Mouse (Mus musculus): Measurements from ENCODE around the gene Brsk2. TPM values are rescaled to one million over a fixed set of nuclear protein-coding genes. Genes with fewer than 3 reads are reported as not detected.

The Brsk2 gene
- polyA plus RNA-seq, 1 experiment from 2014 or later, result 13.8 TPM

GRCm38 (mm10) chr7:141950104-141951013 is 808 bp downstream of the Brsk2 start:
- peak; percentile 85 for DNase-seq (ENCODE audit: low spot score)
- Histone ChIP-seq H3K36me3 (ENCODE audit: control insufficient read depth, insufficient read depth, low read length) (peaks cover 4% of the 10 kb centered on the region; the same call in 1 of the 2 replicates), H3K4me3 (ENCODE audit: low read depth, low read length) (peak overlapping the region; percentile 93), H3K9me3 (ENCODE audit: control insufficient read depth, low read length) (no peaks in the 10 kb centered on the region), H3K9ac (ENCODE audit: low read length) (peak overlapping the region; percentile 98), H3K27me3 (ENCODE audit: control insufficient read depth, insufficient read depth, low read length) (peaks cover 4% of the 10 kb centered on the region; the same call in 1 of the 2 replicates), H3K27ac (ENCODE audit: low read depth, low read length) (peak overlapping the region; percentile 90), H3K4me2 (ENCODE audit: low read depth, low read length, severe bottlenecking) (peak overlapping the region; percentile 57), H3K4me1 (replicated peaks; ENCODE audit: control insufficient read depth, insufficient read depth, low read length) (peaks cover 10% of the 10 kb centered on the region)
- under 1% methylated on average over 74 of the region's 84 CpGs for whole genome bisulfite sequencing
- ATAC-seq (replicated peaks; ENCODE audit: low FRiP score), result peak; percentile 57

GRCm38 (mm10) chr7:141951821-141952220 is 2.3 kb downstream of the Brsk2 start:
- 94% methylated on average over 4 of the region's 4 CpGs for WGBS

GRCm38 (mm10) chr7:141952920-141953319 is 3.4 kb downstream of the Brsk2 start:
- Histone ChIP-seq H3K36me3 (ENCODE audit: control insufficient read depth, insufficient read depth, low read length) (peaks cover 4% of the 10 kb centered on the region; the same call in 1 of the 2 replicates), H3K9me3 (ENCODE audit: control insufficient read depth, low read length) (no peaks in the 10 kb centered on the region), H3K27me3 (ENCODE audit: control insufficient read depth, insufficient read depth, low read length) (peaks cover 4% of the 10 kb centered on the region; the same call in 1 of the 2 replicates), H3K4me3 (ENCODE audit: low read depth, low read length) (no peak overlapping the region), H3K9ac (ENCODE audit: low read length) (no peak overlapping the region), H3K4me1 (replicated peaks; ENCODE audit: control insufficient read depth, insufficient read depth, low read length) (peaks cover 7% of the 10 kb centered on the region), H3K27ac (ENCODE audit: low read depth, low read length) (no peak overlapping the region), H3K4me2 (ENCODE audit: low read depth, low read length, severe bottlenecking) (no peak overlapping the region)
- no peak for ATAC-seq (replicated peaks; ENCODE audit: low FRiP score)
- 91% methylated on average over 4 of the region's 4 CpGs for WGBS
- no peak for DNase-seq (ENCODE audit: low spot score)

More at GRCm38 (mm10) chr7:141951821-141952220, 2.3 kb downstream of the Brsk2 start:
- H3K4me1 ChIP-seq (replicated peaks; ENCODE audit: control insufficient read depth, insufficient read depth, low read length), result peaks cover 7% of the 10 kb centered on the region
- peak overlapping the region; percentile 12; the same call in 1 of the 2 replicates for H3K9ac ChIP-seq (ENCODE audit: low read length)
- 0 out of 2 replicates have a peak overlapping the region, but pooled peaks have one; percentile 93 for H3K4me3 ChIP-seq (ENCODE audit: low read depth, low read length)
- H3K4me2 ChIP-seq (ENCODE audit: low read depth, low read length, severe bottlenecking), result peak overlapping the region; percentile 57
- H3K27me3 ChIP-seq (ENCODE audit: control insufficient read depth, insufficient read depth, low read length), result peaks cover 4% of the 10 kb centered on the region; the same call in 1 of the 2 replicates
- no peaks in the 10 kb centered on the region for H3K9me3 ChIP-seq (ENCODE audit: control insufficient read depth, low read length)
- peaks cover 4% of the 10 kb centered on the region; the same call in 1 of the 2 replicates for H3K36me3 ChIP-seq (ENCODE audit: control insufficient read depth, insufficient read depth, low read length)
- no peak overlapping the region for H3K27ac ChIP-seq (ENCODE audit: low read depth, low read length)
- no peak for ATAC-seq (replicated peaks; ENCODE audit: low FRiP score)
- DNase-seq (ENCODE audit: low spot score), result no peak

- DNase-seq (ENCODE audit: low spot score) (no peak), ATAC-seq (replicated peaks; ENCODE audit: low FRiP score) (no peak)
- Histone ChIP-seq H3K36me3 (ENCODE audit: control insufficient read depth, insufficient read depth, low read length) (peaks cover 4% of the 10 kb centered on the region; the same call in 1 of the 2 replicates), H3K27me3 (ENCODE audit: control insufficient read depth, insufficient read depth, low read length) (peaks cover 3% of the 10 kb centered on the region; the same call in 1 of the 2 replicates), H3K27ac (ENCODE audit: low read depth, low read length) (no peak overlapping the region), H3K9ac (ENCODE audit: low read length) (no peak overlapping the region), H3K9me3 (ENCODE audit: control insufficient read depth, low read length) (no peaks in the 10 kb centered on the region), H3K4me2 (ENCODE audit: low read depth, low read length, severe bottlenecking) (no peak overlapping the region), H3K4me3 (ENCODE audit: low read depth, low read length) (no peak overlapping the region), H3K4me1 (replicated peaks; ENCODE audit: control insufficient read depth, insufficient read depth, low read length) (peaks cover 7% of the 10 kb centered on the region)
- WGBS, result 84% methylated on average over 6 of the region's 6 CpGs
These were observed 4.1 kb downstream of the Brsk2 start for GRCm38 (mm10) chr7:141953616-141954015.

GRCm38 (mm10) chr7:141955565-141956173 is 6.1 kb downstream of the Brsk2 start:
- H3K9ac ChIP-seq (ENCODE audit: low read length), result no peak overlapping the region
- H3K27me3 ChIP-seq (ENCODE audit: control insufficient read depth, insufficient read depth, low read length), result no peaks in the 10 kb centered on the region
- WGBS, result 73% methylated on average over 5 of the region's 5 CpGs
- peaks cover 4% of the 10 kb centered on the region; the same call in 1 of the 2 replicates for H3K36me3 ChIP-seq (ENCODE audit: control insufficient read depth, insufficient read depth, low read length)
- H3K4me3 ChIP-seq (ENCODE audit: low read depth, low read length), result no peak overlapping the region
- H3K27ac ChIP-seq (ENCODE audit: low read depth, low read length), result no peak overlapping the region
- no peaks in the 10 kb centered on the region for H3K9me3 ChIP-seq (ENCODE audit: control insufficient read depth, low read length)
- peaks cover 4% of the 10 kb centered on the region; the same call in 1 of the 2 replicates for H3K4me1 ChIP-seq (replicated peaks; ENCODE audit: control insufficient read depth, insufficient read depth, low read length)
- H3K4me2 ChIP-seq (ENCODE audit: low read depth, low read length, severe bottlenecking), result no peak overlapping the region
- ATAC-seq (replicated peaks; ENCODE audit: low FRiP score) (no peak), DNase-seq (ENCODE audit: low spot score) (no peak)

GRCm38 (mm10) chr7:141956174-141956566 is 6.6 kb downstream of the Brsk2 start:
- WGBS, result 86% methylated on average over 8 of the region's 8 CpGs
- Histone ChIP-seq H3K27ac (ENCODE audit: low read depth, low read length) (no peak overlapping the region), H3K4me2 (ENCODE audit: low read depth, low read length, severe bottlenecking) (no peak overlapping the region), H3K27me3 (ENCODE audit: control insufficient read depth, insufficient read depth, low read length) (no peaks in the 10 kb centered on the region), H3K9me3 (ENCODE audit: control insufficient read depth, low read length) (no peaks in the 10 kb centered on the region), H3K9ac (ENCODE audit: low read length) (no peak overlapping the region), H3K36me3 (ENCODE audit: control insufficient read depth, insufficient read depth, low read length) (peaks cover 4% of the 10 kb centered on the region; the same call in 1 of the 2 replicates), H3K4me3 (ENCODE audit: low read depth, low read length) (no peak overlapping the region), H3K4me1 (replicated peaks; ENCODE audit: control insufficient read depth, insufficient read depth, low read length) (peaks cover 5% of the 10 kb centered on the region; the same call in 1 of the 2 replicates)
- DNase-seq (ENCODE audit: low spot score) (no peak), ATAC-seq (replicated peaks; ENCODE audit: low FRiP score) (no peak)

- H3K4me2 ChIP-seq (ENCODE audit: low read depth, low read length, severe bottlenecking), result no peak overlapping the region
- ATAC-seq (replicated peaks; ENCODE audit: low FRiP score) (no peak), DNase-seq (ENCODE audit: low spot score) (no peak)
- no peaks in the 10 kb centered on the region for H3K27me3 ChIP-seq (ENCODE audit: control insufficient read depth, insufficient read depth, low read length)
- no peaks in the 10 kb centered on the region for H3K9me3 ChIP-seq (ENCODE audit: control insufficient read depth, low read length)
- WGBS, result 85% methylated on average over 4 of the region's 4 CpGs
- no peak overlapping the region for H3K9ac ChIP-seq (ENCODE audit: low read length)
- 0 out of 2 replicates have a peak, but pooled peaks cover 5% of the 10 kb centered on the region for H3K4me1 ChIP-seq (replicated peaks; ENCODE audit: control insufficient read depth, insufficient read depth, low read length)
- no peak overlapping the region for H3K27ac ChIP-seq (ENCODE audit: low read depth, low read length)
- H3K4me3 ChIP-seq (ENCODE audit: low read depth, low read length), result no peak overlapping the region
- H3K36me3 ChIP-seq (ENCODE audit: control insufficient read depth, insufficient read depth, low read length), result no peaks in the 10 kb centered on the region
These were observed 8.0 kb downstream of the Brsk2 start for GRCm38 (mm10) chr7:141957524-141958051.

GRCm38 (mm10) chr7:141958211-141958610 is 8.7 kb downstream of the Brsk2 start:
- DNase-seq (ENCODE audit: low spot score) (no peak), ATAC-seq (replicated peaks; ENCODE audit: low FRiP score) (no peak)
- H3K4me2 ChIP-seq (ENCODE audit: low read depth, low read length, severe bottlenecking), result no peak overlapping the region
- no peaks in the 10 kb centered on the region for H3K9me3 ChIP-seq (ENCODE audit: control insufficient read depth, low read length)
- no peak overlapping the region for H3K9ac ChIP-seq (ENCODE audit: low read length)
- H3K4me3 ChIP-seq (ENCODE audit: low read depth, low read length), result no peak overlapping the region
- WGBS, result 90% methylated on average over 2 of the region's 2 CpGs
- H3K27ac ChIP-seq (ENCODE audit: low read depth, low read length), result no peak overlapping the region
- no peaks in the 10 kb centered on the region for H3K36me3 ChIP-seq (ENCODE audit: control insufficient read depth, insufficient read depth, low read length)
- H3K4me1 ChIP-seq (replicated peaks; ENCODE audit: control insufficient read depth, insufficient read depth, low read length), result 0 out of 2 replicates have a peak, but pooled peaks cover 5% of the 10 kb centered on the region
- no peaks in the 10 kb centered on the region for H3K27me3 ChIP-seq (ENCODE audit: control insufficient read depth, insufficient read depth, low read length)

All from forebrain, embryonic 11.5 days (tissue).